Mouse (Mus musculus): ENCODE data around the gene Mybphl.

The Mybphl gene

GRCm38 (mm10) chr3:108410359-108410714 lies 45.6 kb downstream of the Mybphl start:
- DNase-seq (ENCODE audit: low read depth, low spot score) = no peak

- no peak for DNase-seq (ENCODE audit: low read depth, low spot score)
These were observed 46.5 kb downstream of the Mybphl start for GRCm38 (mm10) chr3:108411026-108411753.

GRCm38 (mm10) chr3:108411754-108412121 lies 47.0 kb downstream of the Mybphl start:
- no peak for DNase-seq (ENCODE audit: low read depth, low spot score)

GRCm38 (mm10) chr3:108413634-108414360 lies 49.1 kb downstream of the Mybphl start:
- no peak for DNase-seq (ENCODE audit: low read depth, low spot score)

- no peak for DNase-seq (ENCODE audit: low read depth, low spot score)
These were observed 50.4 kb downstream of the Mybphl start, which contains the start of gene Celsr2 for GRCm38 (mm10) chr3:108414857-108415830. Gene Celsr2 (minus strand): TSS chr3:108415552.

GRCm38 (mm10) chr3:108415831-108416223 lies 51.1 kb downstream of the Mybphl start:
- peak; percentile 53 for DNase-seq (ENCODE audit: low read depth, low spot score)

- DNase-seq (ENCODE audit: low read depth, low spot score) = no peak
These were observed 58.3 kb downstream of the Mybphl start for GRCm38 (mm10) chr3:108423006-108423405.

- DNase-seq (ENCODE audit: low read depth, low spot score) = no peak
These were observed 59.4 kb downstream of the Mybphl start for GRCm38 (mm10) chr3:108423844-108424801.

- DNase-seq (ENCODE audit: low read depth, low spot score) = no peak
These were observed 60.4 kb downstream of the Mybphl start for GRCm38 (mm10) chr3:108424944-108425623.

- DNase-seq (ENCODE audit: low read depth, low spot score) = no peak
These were observed 60.9 kb downstream of the Mybphl start for GRCm38 (mm10) chr3:108425624-108426018.
